Mouse (Mus musculus): ENCODE measurements around the gene Amn.

DNA sequence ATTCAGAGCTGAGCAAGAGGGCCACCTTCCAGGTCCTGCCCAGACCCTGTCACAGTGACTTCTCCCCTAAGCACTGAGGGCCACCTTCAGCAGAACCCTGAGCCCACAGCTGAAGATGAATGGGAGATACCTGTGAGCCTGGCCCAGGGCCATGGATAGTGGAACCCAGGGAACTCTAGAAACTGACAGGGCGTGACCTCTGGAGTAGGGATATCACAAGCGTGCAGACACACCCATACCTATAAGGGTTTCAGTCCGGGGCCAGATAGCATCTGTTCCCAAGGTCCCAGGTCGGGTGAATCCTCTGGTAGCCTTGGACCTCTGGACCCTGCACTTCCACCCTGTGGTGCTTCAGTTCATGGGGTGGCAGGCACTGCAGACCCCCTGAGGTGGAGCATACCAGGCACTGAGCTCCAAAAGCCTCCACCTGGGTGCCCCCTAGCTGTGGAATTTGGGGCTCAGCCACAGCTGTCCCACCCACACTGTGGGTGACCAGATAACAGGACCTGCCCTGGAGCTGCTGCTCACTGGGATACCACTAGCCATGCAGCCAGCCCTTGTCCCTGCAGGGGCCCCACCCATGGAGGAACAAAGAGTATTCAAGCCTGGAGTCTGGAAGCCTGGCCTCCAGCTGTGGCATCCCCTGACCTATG is 3.1 kb upstream of the Amn start:
- TF ChIP-seq CTCF (IDR thresholded peaks at IDR 0.05; ENCODE audit: control insufficient read depth, insufficient read depth, insufficient read length) (no peak), MYOD1 (IDR thresholded peaks at IDR 0.05; ENCODE audit: control insufficient read depth, insufficient read length, low read depth) (no peak)
